Mouse (Mus musculus) embryonic fibroblast, embryonic 13.5 days (primary cell): ENCODE results near the gene Asb3.
"Not testable (repeated sequence)": the region's sequence is repeated elsewhere in the genome, so short reads cannot be mapped to it uniquely, and the experiment has no call there.

Experiments used
- CTCF ChIP-seq: IDR thresholded peaks from 2 replicates; pipeline ENCODE4 v1.5.1; 2011; ENCODE audit warnings: mild to moderate bottlenecking, control low read depth, low read length, moderate library complexity, borderline replicate concordance; ENCODE audit not compliant: insufficient read depth
- POLR2A ChIP-seq: IDR thresholded peaks from 2 replicates; pipeline ENCODE4 v1.6.1; 2011; ENCODE audit warnings: low read depth, mild to moderate bottlenecking, control low read depth, low read length, moderate library complexity

DNA sequence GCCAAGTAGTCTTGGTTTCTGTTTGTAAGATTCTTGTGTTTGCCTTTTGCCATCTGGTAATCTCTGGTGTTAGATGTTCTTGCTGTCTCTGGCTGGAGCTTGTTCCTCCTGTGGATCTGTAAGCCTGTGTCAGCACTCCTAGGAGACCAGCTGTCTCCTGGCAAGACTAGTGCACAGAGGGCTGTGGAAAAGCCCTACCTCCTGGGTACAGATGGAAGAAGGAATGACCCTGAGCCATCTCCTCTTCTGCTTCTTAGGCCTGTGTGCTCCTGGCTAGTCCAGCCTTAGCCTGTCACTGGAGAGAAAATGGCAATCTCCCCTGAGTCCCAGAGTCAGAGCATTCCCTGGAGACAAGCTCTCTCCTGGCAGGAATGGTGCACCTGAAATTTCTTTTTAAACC, 214.3 kb downstream of the Asb3 start:
- TF ChIP-seq CTCF, POLR2A: not testable (repeated sequence)
